Mouse (Mus musculus): ENCODE measurements around the gene A330070K13Rik. TPM values are rescaled to one million over a fixed set of nuclear protein-coding genes. Genes with fewer than 3 reads are reported as not detected.

A330070K13Rik gene
- polyA plus RNA-seq, 1 experiment from 2014 or later: not detected

GRCm38 (mm10) chr5:130363773-130364172, 20.7 kb downstream of the A330070K13Rik start:
- H3K4me3 ChIP-seq (ENCODE audit: low read depth, low read length): no peak overlapping the region
- TF ChIP-seq CTCF (IDR thresholded peaks at IDR 0.05; ENCODE audit: low read depth): no peak
- no peak for TF ChIP-seq EP300 (IDR thresholded peaks at IDR 0.05; ENCODE audit: low read depth)
- no peaks in the 10 kb centered on the region for H3K36me3 ChIP-seq (replicated peaks; ENCODE audit: insufficient read depth, low read length)
- H3K27me3 ChIP-seq (ENCODE audit: insufficient read depth, low read length): no peaks in the 10 kb centered on the region
- no peak overlapping the region for H3K4me2 ChIP-seq (ENCODE audit: low read depth, low read length)
- no peak overlapping the region for H3K9ac ChIP-seq (replicated peaks)
- H3K27ac ChIP-seq (ENCODE audit: low read depth): no peak overlapping the region
- WGBS (ENCODE audit: insufficient replicate concordance): 31% methylated on average over 3 of the region's 3 CpGs
- no peaks in the 10 kb centered on the region for H3K4me1 ChIP-seq (ENCODE audit: insufficient read depth)
- DNase-seq (no peak), ATAC-seq (no peak)
- no peaks in the 10 kb centered on the region; the same call in 1 of the 2 replicates for H3K9me3 ChIP-seq (ENCODE audit: low read length)

- ATAC-seq: no peak
- Histone ChIP-seq H3K27ac (ENCODE audit: low read depth) (no peak overlapping the region), H3K9ac (replicated peaks) (no peak overlapping the region), H3K27me3 (ENCODE audit: insufficient read depth, low read length) (no peaks in the 10 kb centered on the region), H3K36me3 (replicated peaks; ENCODE audit: insufficient read depth, low read length) (no peaks in the 10 kb centered on the region), H3K4me1 (ENCODE audit: insufficient read depth) (no peaks in the 10 kb centered on the region), H3K4me2 (ENCODE audit: low read depth, low read length) (no peak overlapping the region), H3K4me3 (ENCODE audit: low read depth, low read length) (no peak overlapping the region), H3K9me3 (ENCODE audit: low read length) (no peaks in the 10 kb centered on the region; the same call in 1 of the 2 replicates)
- no peak for TF ChIP-seq EP300 (IDR thresholded peaks at IDR 0.05; ENCODE audit: low read depth)
- TF ChIP-seq CTCF (IDR thresholded peaks at IDR 0.05; ENCODE audit: low read depth): no peak
- WGBS (ENCODE audit: insufficient replicate concordance): 53% methylated on average over 4 of the region's 4 CpGs
- DNase-seq: no peak
These were observed 21.3 kb downstream of the A330070K13Rik start for GRCm38 (mm10) chr5:130363111-130363510.

GRCm38 (mm10) chr5:130355223-130355622, 29.2 kb downstream of the A330070K13Rik start:
- no peak overlapping the region for H3K4me2 ChIP-seq (ENCODE audit: low read depth, low read length)
- H3K9me3 ChIP-seq (ENCODE audit: low read length): no peaks in the 10 kb centered on the region; the same call in 1 of the 2 replicates
- no peak overlapping the region for H3K27ac ChIP-seq (ENCODE audit: low read depth)
- DNase-seq: no peak
- no peak overlapping the region for H3K9ac ChIP-seq (replicated peaks)
- H3K36me3 ChIP-seq (replicated peaks; ENCODE audit: insufficient read depth, low read length): no peaks in the 10 kb centered on the region
- WGBS (ENCODE audit: insufficient replicate concordance): 57% methylated on average over 7 of the region's 7 CpGs
- no peak overlapping the region for H3K4me3 ChIP-seq (ENCODE audit: low read depth, low read length)
- no peaks in the 10 kb centered on the region for H3K27me3 ChIP-seq (ENCODE audit: insufficient read depth, low read length)
- TF ChIP-seq EP300 (IDR thresholded peaks at IDR 0.05; ENCODE audit: low read depth) (no peak), CTCF (IDR thresholded peaks at IDR 0.05; ENCODE audit: low read depth) (no peak)
- no peaks in the 10 kb centered on the region for H3K4me1 ChIP-seq (ENCODE audit: insufficient read depth)
- ATAC-seq: no peak

- DNase-seq (no peak), ATAC-seq (no peak)
- no peak for TF ChIP-seq CTCF (IDR thresholded peaks at IDR 0.05; ENCODE audit: low read depth)
- TF ChIP-seq EP300 (IDR thresholded peaks at IDR 0.05; ENCODE audit: low read depth): no peak
These were observed 38.6 kb downstream of the A330070K13Rik start for GRCm38 (mm10) chr5:130345871-130346270.

GRCm38 (mm10) chr5:130344999-130345398, 39.4 kb downstream of the A330070K13Rik start:
- H3K27me3 ChIP-seq (ENCODE audit: insufficient read depth, low read length): no peaks in the 10 kb centered on the region
- no peak for TF ChIP-seq CTCF (IDR thresholded peaks at IDR 0.05; ENCODE audit: low read depth)
- no peak for TF ChIP-seq EP300 (IDR thresholded peaks at IDR 0.05; ENCODE audit: low read depth)
- no peak overlapping the region for H3K9ac ChIP-seq (replicated peaks)
- H3K4me1 ChIP-seq (ENCODE audit: insufficient read depth): no peaks in the 10 kb centered on the region
- DNase-seq (no peak), ATAC-seq (no peak)
- WGBS (ENCODE audit: insufficient replicate concordance): 55% methylated on average over 7 of the region's 7 CpGs
- no peaks in the 10 kb centered on the region for H3K9me3 ChIP-seq (ENCODE audit: low read length)
- no peak overlapping the region for H3K27ac ChIP-seq (ENCODE audit: low read depth)
- H3K4me3 ChIP-seq (ENCODE audit: low read depth, low read length): no peak overlapping the region
- peaks cover 13% of the 10 kb centered on the region for H3K36me3 ChIP-seq (replicated peaks; ENCODE audit: insufficient read depth, low read length)
- no peak overlapping the region for H3K4me2 ChIP-seq (ENCODE audit: low read depth, low read length)

More at GRCm38 (mm10) chr5:130345871-130346270, 38.6 kb downstream of the A330070K13Rik start:
- Histone ChIP-seq H3K4me1 (ENCODE audit: insufficient read depth) (no peaks in the 10 kb centered on the region), H3K4me2 (ENCODE audit: low read depth, low read length) (no peak overlapping the region), H3K36me3 (replicated peaks; ENCODE audit: insufficient read depth, low read length) (peaks cover 5% of the 10 kb centered on the region; the same call in 1 of the 2 replicates), H3K9me3 (ENCODE audit: low read length) (no peaks in the 10 kb centered on the region), H3K27me3 (ENCODE audit: insufficient read depth, low read length) (no peaks in the 10 kb centered on the region), H3K4me3 (ENCODE audit: low read depth, low read length) (no peak overlapping the region), H3K9ac (replicated peaks) (no peak overlapping the region), H3K27ac (ENCODE audit: low read depth) (no peak overlapping the region)
- WGBS (ENCODE audit: insufficient replicate concordance): 74% methylated on average over 2 of the region's 2 CpGs

GRCm38 (mm10) chr5:130340656-130341055, 43.8 kb downstream of the A330070K13Rik start:
- Histone ChIP-seq H3K4me1 (ENCODE audit: insufficient read depth) (no peaks in the 10 kb centered on the region), H3K4me3 (ENCODE audit: low read depth, low read length) (no peak overlapping the region), H3K36me3 (replicated peaks; ENCODE audit: insufficient read depth, low read length) (peaks cover 26% of the 10 kb centered on the region), H3K9ac (replicated peaks) (no peak overlapping the region), H3K9me3 (ENCODE audit: low read length) (no peaks in the 10 kb centered on the region), H3K27ac (ENCODE audit: low read depth) (no peak overlapping the region), H3K27me3 (ENCODE audit: insufficient read depth, low read length) (no peaks in the 10 kb centered on the region), H3K4me2 (ENCODE audit: low read depth, low read length) (no peak overlapping the region)
- ATAC-seq: no peak
- 88% methylated on average over 15 of the region's 15 CpGs for WGBS (ENCODE audit: insufficient replicate concordance)
- TF ChIP-seq EP300 (IDR thresholded peaks at IDR 0.05; ENCODE audit: low read depth): no peak
- TF ChIP-seq CTCF (IDR thresholded peaks at IDR 0.05; ENCODE audit: low read depth): no peak
- DNase-seq: no peak

- no peaks in the 10 kb centered on the region for H3K9me3 ChIP-seq (ENCODE audit: low read length)
- no peak overlapping the region for H3K9ac ChIP-seq (replicated peaks)
- ATAC-seq: no peak
- no peak for TF ChIP-seq CTCF (IDR thresholded peaks at IDR 0.05; ENCODE audit: low read depth)
- DNase-seq: no peak
- 91% methylated on average over 4 of the region's 4 CpGs for WGBS (ENCODE audit: insufficient replicate concordance)
- H3K27ac ChIP-seq (ENCODE audit: low read depth): no peak overlapping the region
- H3K4me3 ChIP-seq (ENCODE audit: low read depth, low read length): no peak overlapping the region
- H3K36me3 ChIP-seq (replicated peaks; ENCODE audit: insufficient read depth, low read length): peaks cover 23% of the 10 kb centered on the region
- no peak overlapping the region for H3K4me2 ChIP-seq (ENCODE audit: low read depth, low read length)
- H3K4me1 ChIP-seq (ENCODE audit: insufficient read depth): no peaks in the 10 kb centered on the region
- no peaks in the 10 kb centered on the region for H3K27me3 ChIP-seq (ENCODE audit: insufficient read depth, low read length)
These were observed 49.0 kb downstream of the A330070K13Rik start for GRCm38 (mm10) chr5:130335462-130335861.

Data from liver, postnatal 0 days (tissue).